Mouse (Mus musculus): Measurements from ENCODE around the gene Tmem59. TPM values are rescaled to one million over a fixed set of nuclear protein-coding genes. Genes with fewer than 3 reads are reported as not detected.

Tmem59 gene
- polyA plus RNA-seq, 1 experiment from 2014 or later: 130 TPM

DNA sequence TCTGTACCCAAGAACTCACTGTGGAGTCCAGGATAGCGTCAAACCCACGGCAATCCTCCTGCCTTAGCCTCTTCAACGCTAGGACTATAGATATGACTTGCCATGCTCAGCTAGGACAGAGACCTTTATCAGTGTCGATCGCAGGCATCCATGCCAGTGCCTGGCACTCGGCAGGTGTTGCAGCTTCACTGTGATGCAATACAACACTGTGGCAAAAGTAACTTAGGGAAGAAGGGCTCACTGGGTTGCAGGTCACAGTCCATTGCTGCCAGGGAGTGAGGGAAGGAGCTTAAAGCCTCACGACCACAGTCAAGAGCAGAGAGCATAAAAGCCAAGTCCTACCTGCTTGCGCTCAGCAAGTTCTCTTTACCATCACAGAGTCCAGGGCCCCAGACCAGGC lies 18.0 kb upstream of the Tmem59 start:
- Histone ChIP-seq H3K79me2 (ENCODE audit: inconsistent target) (peaks cover 24% of the 10 kb centered on the region; the same call in 1 of the 2 replicates), H3K27ac (no peak overlapping the region), H3K36me3 (ENCODE audit: inconsistent target) (peaks cover 80% of the 10 kb centered on the region), H3K4me3 (ENCODE audit: inconsistent target) (no peak overlapping the region)
- WGBS (ENCODE audit: missing documents): 90% methylated on average over 8 of the region's 8 CpGs

DNA sequence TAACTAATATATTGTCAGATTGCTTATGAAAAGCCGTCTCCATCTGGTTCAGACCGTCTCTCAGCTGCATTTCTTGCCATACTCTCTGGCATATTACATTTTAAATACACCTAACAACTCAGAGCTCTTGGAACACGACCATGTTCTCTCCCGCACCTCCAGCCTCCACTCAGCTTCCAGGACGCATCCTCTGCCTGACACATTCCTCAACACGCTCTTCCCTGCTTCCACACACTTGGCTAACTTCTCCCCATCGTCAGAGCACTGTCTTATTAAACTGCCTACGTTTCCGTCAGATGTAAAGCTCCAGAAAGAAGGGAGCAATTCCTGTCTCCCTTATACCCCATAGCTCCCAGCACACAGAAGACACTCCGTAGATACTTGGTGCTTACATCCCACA lies 14.9 kb upstream of the Tmem59 start:
- peaks cover 20% of the 10 kb centered on the region; the same call in 1 of the 2 replicates for H3K79me2 ChIP-seq (ENCODE audit: inconsistent target)
- no peak overlapping the region for H3K27ac ChIP-seq
- H3K4me3 ChIP-seq (ENCODE audit: inconsistent target): no peak overlapping the region
- H3K36me3 ChIP-seq (ENCODE audit: inconsistent target): peaks cover 71% of the 10 kb centered on the region
- 94% methylated on average over 10 of the region's 10 CpGs for WGBS (ENCODE audit: missing documents)

DNA sequence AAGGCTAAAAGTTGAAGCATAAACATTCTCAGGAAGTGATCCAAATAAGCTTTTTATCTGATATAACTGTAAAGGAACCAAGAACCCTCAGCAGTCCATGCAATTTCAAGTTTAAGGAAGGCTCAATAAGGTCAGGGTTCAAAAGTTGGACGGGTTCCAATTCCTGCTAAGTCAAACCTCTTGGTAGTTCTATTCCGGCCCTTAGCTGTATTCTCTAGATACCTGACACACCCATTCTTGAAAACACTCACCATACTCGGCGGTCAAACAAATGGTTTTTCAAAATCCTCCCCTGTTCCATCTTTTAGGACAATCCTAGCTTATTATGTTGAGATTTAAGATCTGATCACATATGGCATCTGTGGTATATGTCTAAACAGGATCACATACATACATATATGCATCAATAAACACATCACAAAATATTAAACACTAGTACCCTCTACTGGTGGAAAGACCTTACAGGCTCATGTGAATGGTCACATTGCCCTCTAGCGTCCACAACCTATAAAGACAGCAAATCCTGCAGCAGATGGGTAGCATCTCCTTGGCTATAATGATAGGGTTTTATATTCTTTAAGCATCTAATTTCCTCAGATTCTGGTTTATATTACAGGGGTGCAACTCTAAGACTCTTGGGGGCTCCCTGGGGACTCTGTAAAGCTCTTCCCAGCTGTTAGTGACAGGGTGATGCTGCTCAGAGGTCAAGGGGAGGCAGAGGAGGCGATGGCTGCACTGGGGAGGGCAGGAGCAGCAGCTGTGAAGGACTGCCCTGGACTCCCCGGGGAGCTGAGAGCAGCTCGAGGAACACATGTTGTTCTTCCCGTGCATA lies 14.2 kb upstream of the Tmem59 start:
- no peak overlapping the region for H3K4me3 ChIP-seq (ENCODE audit: inconsistent target)
- peaks cover 65% of the 10 kb centered on the region for H3K36me3 ChIP-seq (ENCODE audit: inconsistent target)
- H3K79me2 ChIP-seq (ENCODE audit: inconsistent target): peaks cover 20% of the 10 kb centered on the region; the same call in 1 of the 2 replicates
- WGBS (ENCODE audit: missing documents): 46% methylated on average over 9 of the region's 9 CpGs
- no peak overlapping the region for H3K27ac ChIP-seq

DNA sequence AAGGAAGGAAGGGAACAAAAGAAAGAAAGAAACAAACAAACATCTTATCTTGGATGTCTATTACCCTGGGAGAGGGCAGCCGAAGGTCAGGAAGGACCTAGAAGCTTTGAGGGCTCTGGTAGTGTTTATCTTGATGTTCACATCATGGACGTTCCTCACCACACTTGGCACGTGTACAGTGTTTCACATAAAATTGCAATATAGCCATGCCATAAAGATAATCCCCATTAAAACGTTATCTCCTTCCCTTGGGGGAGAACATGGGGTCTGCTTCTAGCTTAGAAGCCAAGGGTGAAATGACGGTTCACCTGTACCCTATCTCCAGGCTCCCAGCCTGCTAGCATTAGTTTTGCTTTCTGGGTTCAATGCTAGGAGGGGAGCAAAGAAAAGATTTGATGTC lies 11.5 kb upstream of the Tmem59 start:
- H3K27ac ChIP-seq: no peak overlapping the region
- peaks cover 38% of the 10 kb centered on the region for H3K36me3 ChIP-seq (ENCODE audit: inconsistent target)
- no peak overlapping the region for H3K4me3 ChIP-seq (ENCODE audit: inconsistent target)
- WGBS (ENCODE audit: missing documents): 89% methylated on average over 5 of the region's 5 CpGs
- H3K79me2 ChIP-seq (ENCODE audit: inconsistent target): peaks cover 8% of the 10 kb centered on the region; the same call in 1 of the 2 replicates

DNA sequence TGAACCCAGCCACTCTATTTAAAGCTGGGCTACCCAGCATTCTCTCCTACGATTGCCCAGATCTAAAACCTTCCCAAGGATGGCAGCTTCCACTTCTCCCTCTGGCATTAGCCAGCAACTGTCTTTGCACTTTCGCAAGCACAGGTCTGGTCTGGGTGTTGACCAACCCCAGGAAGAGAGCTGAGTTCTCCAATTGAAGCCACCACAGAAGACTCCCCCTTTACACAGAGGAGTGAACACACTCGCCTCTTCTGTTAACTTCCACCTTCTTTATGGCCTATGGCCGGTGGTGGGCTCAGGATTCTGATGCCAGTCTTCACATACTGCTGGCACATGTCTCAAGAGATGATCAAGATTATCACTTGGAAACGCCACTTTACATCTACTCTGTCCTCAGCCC lies 10.4 kb upstream of the Tmem59 start:
- H3K36me3 ChIP-seq (ENCODE audit: inconsistent target): peaks cover 39% of the 10 kb centered on the region
- H3K27ac ChIP-seq: no peak overlapping the region
- no peak overlapping the region for H3K4me3 ChIP-seq (ENCODE audit: inconsistent target)
- H3K79me2 ChIP-seq (ENCODE audit: inconsistent target): peaks cover 18% of the 10 kb centered on the region; the same call in 1 of the 2 replicates
- WGBS (ENCODE audit: missing documents): 17% methylated on average over 5 of the region's 5 CpGs

DNA sequence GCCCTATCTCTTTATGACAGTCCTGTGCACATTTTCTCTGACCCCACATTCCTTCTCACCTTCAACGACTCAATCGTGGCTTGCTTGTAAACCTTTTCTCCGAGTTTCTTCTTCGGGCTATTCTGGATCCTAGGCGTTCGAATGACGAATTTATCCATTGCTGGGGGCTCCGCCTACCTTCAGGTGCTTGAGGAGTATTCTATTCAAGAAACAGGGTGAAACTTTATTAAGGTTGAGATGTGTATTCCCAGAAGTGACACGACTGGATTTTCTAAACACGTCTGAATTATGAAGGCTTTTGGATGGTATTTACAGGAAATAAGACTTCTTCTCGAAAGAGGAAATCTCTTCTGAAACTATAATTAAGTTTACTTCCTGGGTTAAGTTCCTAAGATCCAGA lies 693 bp upstream of the Tmem59 start:
- Histone ChIP-seq H3K4me3 (ENCODE audit: inconsistent target) (peak overlapping the region; percentile 78), H3K27ac (peak overlapping the region; percentile 80), H3K36me3 (ENCODE audit: inconsistent target) (peaks cover 24% of the 10 kb centered on the region; the same call in 1 of the 2 replicates), H3K79me2 (ENCODE audit: inconsistent target) (peaks cover 77% of the 10 kb centered on the region)
- WGBS (ENCODE audit: missing documents): 25% methylated on average over 11 of the region's 11 CpGs

GRCm38 (mm10) chr4:107178830-107179490 lies 761 bp downstream of the Tmem59 start, which contains the start of gene Tceanc2:
Tceanc2 (minus strand) TSS chr4:107179116.
- H3K36me3 ChIP-seq (ENCODE audit: inconsistent target): peaks cover 17% of the 10 kb centered on the region; the same call in 1 of the 2 replicates
- H3K79me2 ChIP-seq (ENCODE audit: inconsistent target): peaks cover 90% of the 10 kb centered on the region
- H3K27ac ChIP-seq: peak within 1 kb of the TSS; percentile 80
- peak within 1 kb of the TSS; percentile 78 for H3K4me3 ChIP-seq (ENCODE audit: inconsistent target)
- WGBS (ENCODE audit: missing documents): 0% methylated on average over 45 of the region's 47 CpGs

DNA sequence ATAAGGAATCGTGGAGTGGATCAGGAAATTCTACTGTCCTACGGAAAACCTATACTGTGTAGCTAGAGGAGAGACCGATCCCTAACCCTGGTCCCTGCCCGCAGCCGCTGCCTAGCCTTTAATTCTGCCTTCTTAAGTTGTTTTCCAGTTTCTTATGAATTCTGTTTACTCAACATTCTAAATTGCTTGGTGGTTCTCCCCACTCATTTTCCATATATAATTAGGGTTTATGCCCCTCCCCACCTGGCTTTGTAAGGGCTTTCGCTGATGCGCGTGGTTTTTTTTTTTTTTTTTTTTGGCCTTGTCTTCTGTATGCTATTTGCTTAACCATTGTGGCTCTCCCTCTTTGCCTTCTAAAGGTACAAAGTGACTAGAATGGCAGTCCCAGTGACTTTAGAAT lies 1.4 kb downstream of the Tmem59 start:
- Histone ChIP-seq H3K36me3 (ENCODE audit: inconsistent target) (peaks cover 15% of the 10 kb centered on the region; the same call in 1 of the 2 replicates), H3K27ac (peak overlapping the region; percentile 80), H3K79me2 (ENCODE audit: inconsistent target) (peaks cover 91% of the 10 kb centered on the region), H3K4me3 (ENCODE audit: inconsistent target) (peak overlapping the region; percentile 78)
- WGBS (ENCODE audit: missing documents): 4% methylated on average over 7 of the region's 8 CpGs

DNA sequence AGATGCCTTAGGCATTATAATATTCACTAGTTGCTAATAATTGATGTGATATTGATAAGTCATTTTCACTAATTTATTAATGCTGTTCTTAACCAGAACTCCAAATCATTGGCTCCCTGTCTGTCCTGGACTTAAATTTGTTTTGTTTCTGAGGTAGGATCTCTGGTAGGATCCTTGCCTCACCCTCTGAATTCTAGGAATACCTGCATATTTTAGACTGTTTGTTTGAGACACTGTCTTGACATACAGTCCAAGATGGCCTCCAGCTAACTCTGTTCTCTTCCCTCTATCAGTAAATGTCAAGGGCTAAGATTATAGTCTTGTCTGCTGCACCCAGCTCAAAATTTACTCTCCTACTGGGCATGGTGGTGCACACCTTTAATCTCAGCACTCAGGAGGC lies 2.5 kb downstream of the Tmem59 start:
- Histone ChIP-seq H3K79me2 (ENCODE audit: inconsistent target) (peaks cover 91% of the 10 kb centered on the region), H3K36me3 (ENCODE audit: inconsistent target) (peaks cover 13% of the 10 kb centered on the region; the same call in 1 of the 2 replicates), H3K4me3 (ENCODE audit: inconsistent target) (no peak overlapping the region), H3K27ac (no peak overlapping the region)

- whole genome bisulfite sequencing (ENCODE audit: missing documents): 68% methylated on average over 6 of the region's 6 CpGs
- Histone ChIP-seq H3K36me3 (ENCODE audit: inconsistent target) (peaks cover 18% of the 10 kb centered on the region), H3K4me3 (ENCODE audit: inconsistent target) (no peak overlapping the region), H3K27ac (no peak overlapping the region), H3K79me2 (ENCODE audit: inconsistent target) (peaks cover 91% of the 10 kb centered on the region)
Measured at GRCm38 (mm10) chr4:107181866-107182265, 3.7 kb downstream of the Tmem59 start.

DNA sequence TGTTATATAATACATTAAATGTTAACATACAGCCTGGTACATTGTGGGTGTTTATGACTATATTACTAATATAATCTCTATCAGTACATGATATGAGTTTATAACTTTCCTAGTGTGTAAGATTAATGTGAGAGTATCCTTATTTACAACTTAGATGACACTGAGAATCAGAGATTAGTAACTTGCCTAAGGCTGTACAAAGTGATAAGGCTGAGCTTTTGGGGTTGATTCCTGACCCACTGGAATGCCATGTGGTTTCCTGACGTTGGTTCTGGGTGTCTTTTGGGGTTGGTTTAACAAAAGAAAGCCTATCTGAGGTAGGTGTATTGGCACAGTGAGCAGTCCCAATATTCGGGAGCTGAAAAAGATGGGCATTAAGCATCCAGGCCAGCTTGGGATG lies 4.6 kb downstream of the Tmem59 start:
- peaks cover 90% of the 10 kb centered on the region for H3K79me2 ChIP-seq (ENCODE audit: inconsistent target)
- no peak overlapping the region for H3K27ac ChIP-seq
- 50% methylated on average over 2 of the region's 2 CpGs for WGBS (ENCODE audit: missing documents)
- H3K36me3 ChIP-seq (ENCODE audit: inconsistent target): peaks cover 27% of the 10 kb centered on the region
- H3K4me3 ChIP-seq (ENCODE audit: inconsistent target): no peak overlapping the region

DNA sequence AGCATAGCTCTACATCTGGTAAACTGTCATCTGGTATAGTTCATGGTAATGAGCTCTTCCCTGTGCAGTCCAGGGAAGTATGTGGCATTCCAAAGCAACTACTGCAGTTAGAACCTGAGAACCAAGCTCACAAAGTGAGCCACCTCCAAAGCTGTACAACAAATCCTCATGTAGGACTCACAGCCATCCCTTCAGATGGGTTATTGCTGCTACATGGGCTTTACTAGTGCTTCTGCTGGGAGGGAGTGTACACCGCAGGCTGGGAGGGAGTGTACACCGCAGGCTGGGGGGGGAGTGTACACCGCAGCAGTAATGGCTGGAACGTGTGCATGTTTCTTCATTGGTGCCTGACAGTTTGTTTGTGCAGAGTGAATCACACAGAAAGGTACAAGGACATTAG lies 5.0 kb downstream of the Tmem59 start:
- Histone ChIP-seq H3K27ac (no peak overlapping the region), H3K79me2 (ENCODE audit: inconsistent target) (peaks cover 90% of the 10 kb centered on the region), H3K36me3 (ENCODE audit: inconsistent target) (peaks cover 31% of the 10 kb centered on the region), H3K4me3 (ENCODE audit: inconsistent target) (no peak overlapping the region)
- 86% methylated on average over 4 of the region's 4 CpGs for WGBS (ENCODE audit: missing documents)

- Histone ChIP-seq H3K36me3 (ENCODE audit: inconsistent target) (peaks cover 56% of the 10 kb centered on the region), H3K4me3 (ENCODE audit: inconsistent target) (no peak overlapping the region), H3K27ac (no peak overlapping the region), H3K79me2 (ENCODE audit: inconsistent target) (peaks cover 72% of the 10 kb centered on the region)
- 98% methylated on average over 3 of the region's 3 CpGs for WGBS (ENCODE audit: missing documents)
Measured at GRCm38 (mm10) chr4:107185703-107186102, 7.5 kb downstream of the Tmem59 start.

DNA sequence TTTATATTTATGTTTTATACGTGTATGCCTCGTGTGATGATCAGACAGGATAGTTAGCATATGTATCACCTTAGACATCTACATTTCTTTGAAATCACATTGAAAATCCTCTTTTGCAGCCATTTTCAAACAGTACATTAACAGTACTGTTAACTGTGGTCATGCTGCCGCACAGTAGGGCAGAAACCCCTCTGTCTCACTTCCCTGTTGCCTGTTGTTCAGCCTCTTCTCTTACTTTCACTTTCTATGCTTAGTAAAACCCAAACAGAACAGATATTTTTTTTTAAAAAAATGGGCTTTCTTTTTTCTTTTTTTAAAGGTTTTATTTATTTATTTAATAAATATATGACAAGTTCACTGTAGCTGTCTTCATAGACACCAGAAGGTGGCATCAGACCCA lies 15.6 kb downstream of the Tmem59 start:
- H3K79me2 ChIP-seq (ENCODE audit: inconsistent target): peaks cover under 1% of the 10 kb centered on the region; the same call in 1 of the 2 replicates
- H3K27ac ChIP-seq: no peak overlapping the region
- no peak overlapping the region for H3K4me3 ChIP-seq (ENCODE audit: inconsistent target)
- 78% methylated on average over 3 of the region's 3 CpGs for WGBS (ENCODE audit: missing documents)
- peaks cover 73% of the 10 kb centered on the region for H3K36me3 ChIP-seq (ENCODE audit: inconsistent target)

- H3K4me3 ChIP-seq (ENCODE audit: inconsistent target): no peak overlapping the region
- peaks cover 75% of the 10 kb centered on the region for H3K36me3 ChIP-seq (ENCODE audit: inconsistent target)
- no peak overlapping the region for H3K27ac ChIP-seq
- WGBS (ENCODE audit: missing documents): 91% methylated on average over 2 of the region's 2 CpGs
- H3K79me2 ChIP-seq (ENCODE audit: inconsistent target): no peaks in the 10 kb centered on the region
Measured at GRCm38 (mm10) chr4:107196454-107196853, 18.3 kb downstream of the Tmem59 start.
